Mouse (Mus musculus) layer of hippocampus, adult 11-12 months (tissue): ENCODE measurements around the gene Apbb2.

Source experiments
- DNase-seq: peaks from one replicate; pipeline ENCODE4 v3.0.0; 2022; ENCODE audit warnings: low spot score

Gene Apbb2

DNA sequence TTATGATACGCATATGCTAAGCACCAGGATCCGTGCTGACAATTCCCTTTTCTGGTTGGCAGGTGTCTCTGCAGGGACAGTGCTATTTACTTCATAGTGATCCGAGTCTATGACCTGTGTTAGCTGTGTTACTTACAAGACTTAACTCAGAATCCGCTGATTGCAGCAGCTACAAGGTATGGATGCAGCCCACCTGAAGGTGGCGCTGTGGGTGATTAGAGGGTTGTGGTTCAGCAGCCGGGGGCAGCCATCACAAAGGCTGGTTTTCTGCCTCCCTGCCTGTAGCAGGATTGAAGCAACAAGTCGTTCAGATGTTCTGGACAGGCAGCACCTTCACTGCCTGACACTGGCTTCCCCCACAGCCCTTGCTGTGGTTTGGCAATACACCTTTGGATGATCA is 280.0 kb downstream of the Apbb2 start:
- no peak for DNase-seq

DNA sequence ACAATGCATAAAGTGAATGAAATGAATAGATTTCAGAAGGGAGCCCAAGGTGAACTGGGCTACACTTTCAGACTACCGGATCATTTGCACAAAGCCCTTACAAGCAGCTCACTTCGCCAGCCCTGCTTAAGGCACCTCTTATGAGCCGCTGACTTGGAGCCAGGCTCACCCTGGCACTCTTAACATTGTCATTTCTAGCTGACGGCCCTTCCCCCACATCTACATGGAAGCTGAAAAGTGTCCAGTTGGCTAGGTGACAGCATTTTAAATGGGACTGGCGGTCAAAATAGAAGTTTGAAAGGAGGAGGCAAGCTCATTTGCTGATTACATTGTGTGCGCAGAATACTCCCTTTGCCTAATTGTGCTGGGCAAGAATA is 280.6 kb downstream of the Apbb2 start:
- DNase-seq, result peak; percentile 52

DNA sequence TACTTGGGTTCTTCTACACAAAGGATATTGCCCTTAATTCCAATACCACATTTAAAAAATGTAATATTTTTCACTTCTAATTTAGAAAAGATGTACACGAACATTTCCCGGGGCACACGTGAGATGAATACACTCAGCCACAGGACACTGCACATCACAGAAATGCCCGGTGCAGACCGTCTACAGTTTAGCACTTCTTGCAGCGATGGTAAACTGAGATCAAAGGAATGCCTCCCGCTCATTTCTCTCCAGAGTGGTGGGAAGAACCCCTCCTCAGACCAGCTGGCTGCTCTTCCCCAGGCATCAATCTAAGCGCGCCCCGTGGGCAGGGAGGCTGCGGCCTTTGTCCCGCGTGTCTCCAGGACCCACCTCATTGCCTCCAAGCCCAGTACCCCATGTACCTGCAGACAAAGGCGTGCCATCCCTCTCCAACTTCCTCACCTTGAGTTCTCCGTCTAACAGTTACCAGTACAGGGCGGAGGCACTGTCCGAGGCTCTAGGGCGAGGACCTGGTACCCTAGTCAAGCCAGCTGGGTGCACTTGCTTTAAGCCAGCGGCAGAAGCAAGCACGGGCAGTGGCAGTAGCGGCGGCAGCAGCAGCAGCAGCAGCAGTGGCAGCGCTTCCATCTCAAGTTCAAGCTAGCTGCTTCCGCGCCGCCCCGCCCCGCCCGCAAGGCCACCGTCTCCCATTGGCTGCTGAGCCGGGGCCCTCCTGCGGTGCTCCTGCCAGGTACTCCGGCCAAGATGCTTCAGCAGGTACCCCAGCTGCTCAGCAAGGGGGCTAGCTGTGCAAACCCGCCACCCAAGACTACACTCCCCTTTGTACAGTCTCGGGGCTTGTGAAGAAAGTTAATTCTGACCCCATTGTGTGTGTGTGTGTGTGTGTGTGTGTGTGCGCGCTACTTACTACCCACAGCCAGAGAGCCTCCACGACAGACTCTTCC is 281.3 kb downstream of the Apbb2 start:
- no peak for DNase-seq

DNA sequence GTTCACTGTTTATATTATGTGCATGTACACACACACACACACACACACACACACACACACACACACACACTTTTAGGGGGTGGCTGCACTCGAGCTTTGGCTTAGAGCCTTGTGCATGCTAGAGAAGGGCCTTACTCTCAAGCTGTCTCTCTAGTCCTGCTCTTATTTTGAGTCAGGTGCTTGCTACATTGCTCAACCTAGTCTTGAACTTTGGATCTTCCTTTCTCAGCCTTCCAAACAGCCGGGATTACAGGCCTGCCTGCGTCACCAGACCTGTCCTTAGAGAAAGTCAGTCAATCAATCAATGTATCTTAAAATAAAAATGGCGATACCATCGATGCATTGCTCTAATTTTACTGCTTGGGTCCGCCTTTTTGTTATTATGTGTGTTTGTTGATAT is 287.8 kb downstream of the Apbb2 start:
- DNase-seq, result no peak

DNA sequence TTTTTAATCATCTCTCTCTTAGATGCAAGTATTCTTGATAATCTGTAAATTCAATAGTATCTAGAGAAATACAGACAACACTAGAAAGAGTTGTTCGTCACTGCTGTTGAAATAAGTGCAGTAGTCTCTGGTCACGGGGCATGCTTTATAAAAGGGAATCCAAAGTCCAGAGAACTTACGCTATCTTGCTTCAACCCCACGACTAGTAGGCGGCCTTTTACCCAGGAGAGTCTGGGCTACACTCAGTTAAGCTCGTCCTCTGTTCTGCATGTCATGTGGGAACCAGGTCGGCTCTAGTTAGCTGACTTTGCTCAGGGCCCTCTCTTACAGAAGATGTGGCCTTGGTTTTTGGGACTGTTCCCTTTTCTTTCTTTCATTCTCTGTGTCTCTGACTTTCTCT is 289.8 kb downstream of the Apbb2 start:
- DNase-seq, result no peak

DNA sequence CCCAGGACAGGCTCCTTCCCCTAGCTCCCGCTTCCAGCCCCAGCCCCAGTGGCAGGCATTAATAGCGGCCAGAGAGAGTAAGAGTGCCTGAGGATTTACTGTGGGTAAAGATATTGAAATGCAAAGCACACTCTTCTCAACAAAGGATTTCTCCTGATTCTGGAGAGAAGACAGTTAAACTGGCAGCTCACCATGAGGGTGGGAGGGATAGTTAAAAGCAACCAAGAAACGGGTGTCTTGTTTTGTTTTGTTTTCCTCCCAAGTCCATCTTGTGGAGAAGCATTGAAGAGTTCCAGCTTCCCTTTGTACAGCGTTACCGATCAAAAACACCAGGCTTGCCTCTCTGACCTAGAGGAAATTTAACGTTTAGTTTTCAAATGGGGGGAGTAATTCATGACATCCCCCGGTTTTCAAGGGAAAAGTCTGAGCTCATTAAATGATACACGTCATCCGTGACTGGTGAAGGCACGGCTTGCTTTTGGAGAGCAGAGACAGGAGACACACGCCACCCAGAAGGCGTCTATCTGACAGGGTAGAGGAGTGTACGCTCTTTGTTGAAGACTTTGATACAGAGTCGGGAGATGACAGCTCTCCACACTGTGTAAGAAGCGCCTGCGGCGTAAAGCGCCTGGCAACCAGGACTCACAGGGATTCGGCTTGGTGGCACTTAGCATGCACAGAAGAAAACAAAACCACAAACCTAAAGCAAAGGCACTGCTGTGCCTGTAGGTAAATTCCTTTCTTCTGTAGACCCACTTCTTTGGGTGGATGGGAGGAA is 290.4 kb downstream of the Apbb2 start:
- no peak for DNase-seq

DNA sequence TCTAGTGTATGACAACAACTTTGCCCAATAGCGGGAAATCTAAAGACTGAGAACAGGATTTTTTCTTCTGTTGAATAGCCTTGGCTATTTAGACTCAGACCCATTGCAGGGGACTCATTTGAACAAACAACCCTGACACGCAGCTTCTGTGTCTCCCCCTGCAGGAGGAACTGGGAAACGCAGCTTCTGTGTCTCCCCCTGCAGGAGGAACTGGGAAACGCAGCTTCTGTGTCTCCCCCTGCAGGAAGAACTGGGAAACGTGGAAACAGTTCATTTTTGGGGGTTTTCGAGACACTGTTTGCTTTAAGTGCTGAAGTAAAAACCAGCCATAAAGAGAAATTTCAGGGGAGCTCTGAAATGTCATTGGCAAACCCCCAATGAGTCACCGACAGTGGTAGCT is 292.2 kb downstream of the Apbb2 start:
- no peak for DNase-seq

DNA sequence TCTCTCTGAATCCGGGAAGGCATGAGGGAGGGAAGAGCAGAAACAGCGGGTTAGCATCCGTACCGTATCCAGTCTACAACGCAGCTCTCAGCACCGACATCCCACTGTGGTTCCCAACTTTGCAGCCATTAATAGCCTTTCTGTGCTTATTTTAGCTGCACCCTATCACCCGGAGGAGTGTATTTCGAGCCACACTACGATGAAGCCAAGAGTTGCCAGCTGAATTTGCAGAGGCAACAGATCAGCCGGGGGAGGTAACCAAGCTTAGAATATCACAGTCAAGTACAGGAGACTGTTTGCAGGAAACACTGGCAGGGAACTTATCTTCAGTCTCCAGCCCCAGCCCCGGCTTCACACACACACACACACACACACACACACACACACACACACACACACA is 295.0 kb downstream of the Apbb2 start:
- peak; percentile 62 for DNase-seq

DNA sequence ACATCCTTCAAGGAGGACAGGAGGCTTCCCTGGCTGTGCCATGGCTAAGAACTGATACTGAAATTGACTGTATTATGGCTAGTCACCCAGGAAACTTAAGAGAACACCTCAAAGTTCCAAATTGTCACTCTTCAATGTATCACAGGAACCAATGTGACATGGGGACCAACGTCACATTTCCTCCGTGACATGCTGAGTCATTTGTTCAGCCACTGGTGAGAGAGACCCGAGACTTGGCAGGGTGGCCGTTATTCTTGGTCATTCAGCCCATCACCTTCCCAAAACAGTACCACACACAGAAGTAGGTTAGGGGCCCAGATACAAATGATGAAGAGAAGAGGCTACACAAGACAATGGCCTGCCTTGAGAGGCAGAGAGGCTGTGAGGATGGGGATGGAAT is 295.5 kb downstream of the Apbb2 start:
- DNase-seq, result no peak

DNA sequence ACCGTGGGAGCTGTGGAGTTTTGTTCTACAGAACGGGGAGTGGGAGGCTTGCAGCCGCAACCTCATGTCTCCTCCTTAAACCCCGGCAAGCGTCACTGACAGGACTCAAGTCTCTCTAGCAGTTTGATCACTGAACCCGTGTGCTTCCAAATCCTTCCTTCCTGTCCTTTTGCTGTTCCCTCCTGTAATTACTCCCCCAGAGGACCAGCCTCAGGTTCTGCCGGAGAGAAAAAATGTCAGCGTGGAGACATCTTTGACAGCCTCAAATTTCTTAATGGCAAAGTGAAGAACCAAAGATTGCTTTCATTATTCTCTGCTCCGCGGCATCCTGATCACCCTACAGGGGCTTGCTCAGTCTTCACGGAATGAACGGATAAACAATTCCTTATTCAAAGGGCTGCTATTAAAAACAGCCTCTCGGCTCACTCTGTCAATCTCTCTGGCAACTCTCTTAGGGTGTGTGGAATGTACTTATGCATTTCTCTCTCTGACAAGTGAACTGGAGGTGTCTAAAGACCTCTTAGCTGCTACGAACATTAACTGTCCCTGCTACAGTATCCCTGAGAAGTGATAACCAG is 298.7 kb downstream of the Apbb2 start:
- DNase-seq, result no peak

DNA sequence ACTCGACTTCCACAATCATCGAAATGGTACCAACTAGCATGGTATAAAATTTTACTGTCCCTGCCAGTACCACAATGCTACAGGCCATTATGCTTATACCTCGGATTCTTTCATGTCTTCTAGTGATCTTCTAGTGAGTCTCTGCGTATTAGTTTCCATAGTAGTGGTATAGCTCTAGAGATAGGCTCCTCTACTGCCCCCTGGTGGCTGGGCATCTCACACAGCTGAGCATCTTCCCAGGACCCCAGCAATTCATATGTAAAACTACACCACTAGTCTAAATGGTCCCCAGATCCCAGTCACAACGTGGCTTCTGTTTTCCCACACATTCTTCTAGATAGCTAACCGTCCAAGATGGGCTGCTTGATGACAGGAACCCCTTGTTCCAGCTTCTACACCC is 299.2 kb downstream of the Apbb2 start:
- peak; percentile 84 for DNase-seq

DNA sequence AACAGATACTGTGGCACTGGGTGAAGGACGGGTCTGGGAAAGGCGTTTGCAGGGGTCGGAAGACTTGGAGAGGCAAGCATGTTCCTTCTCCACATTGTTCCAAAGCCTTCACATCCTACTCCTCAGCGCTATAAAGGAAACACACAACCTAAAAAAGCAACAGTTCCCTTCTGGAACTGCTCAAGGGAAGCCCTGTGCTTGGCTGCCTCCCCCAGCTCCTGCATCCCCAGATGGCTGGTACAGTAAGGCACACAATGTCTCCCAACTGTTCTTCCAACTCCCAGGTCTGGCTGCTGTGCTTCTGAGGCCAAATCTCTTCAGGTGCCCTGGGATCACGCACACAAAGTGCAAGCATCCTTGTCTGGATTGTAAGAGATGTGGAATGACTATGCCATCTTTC is 302.8 kb downstream of the Apbb2 start:
- DNase-seq, result no peak

DNA sequence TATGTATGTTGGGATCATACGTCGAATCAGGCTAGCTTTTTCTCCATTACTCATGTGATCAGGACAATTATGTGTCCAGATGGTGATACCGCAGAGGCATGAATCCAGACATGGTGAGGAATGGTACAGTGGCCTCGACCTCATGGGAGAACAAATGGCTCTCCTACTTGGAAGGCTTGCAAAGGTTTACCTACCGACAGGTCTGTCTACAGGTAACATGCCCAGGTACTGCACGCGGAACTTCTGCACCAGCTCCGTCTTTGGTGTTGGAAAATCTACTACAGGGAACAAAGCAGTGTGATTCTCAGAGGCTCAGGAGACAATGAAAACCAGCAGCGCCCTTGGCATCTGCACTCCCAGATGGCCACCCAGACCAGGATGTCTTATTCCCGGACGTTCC is 307.8 kb downstream of the Apbb2 start:
- DNase-seq, result no peak

DNA sequence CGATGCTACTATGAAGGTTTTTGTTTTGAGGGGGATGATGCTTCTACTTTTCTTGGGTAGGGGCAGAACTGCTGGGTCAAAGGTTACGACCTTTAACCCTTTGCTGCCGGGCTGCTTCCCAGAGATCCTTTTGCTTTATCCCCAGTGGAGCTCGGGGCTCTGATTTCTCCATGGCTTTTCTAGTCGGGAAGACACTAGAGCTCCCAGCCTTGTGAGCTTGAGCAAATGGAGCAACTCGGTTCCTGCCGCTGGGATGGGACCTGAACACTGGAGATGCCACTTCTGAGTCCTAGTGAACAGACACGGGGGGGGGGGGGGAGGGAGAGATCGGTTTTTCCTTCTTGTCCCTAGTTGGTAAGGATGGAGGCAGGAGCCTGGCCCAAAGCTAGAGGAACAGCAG is 308.3 kb downstream of the Apbb2 start:
- no peak for DNase-seq

DNA sequence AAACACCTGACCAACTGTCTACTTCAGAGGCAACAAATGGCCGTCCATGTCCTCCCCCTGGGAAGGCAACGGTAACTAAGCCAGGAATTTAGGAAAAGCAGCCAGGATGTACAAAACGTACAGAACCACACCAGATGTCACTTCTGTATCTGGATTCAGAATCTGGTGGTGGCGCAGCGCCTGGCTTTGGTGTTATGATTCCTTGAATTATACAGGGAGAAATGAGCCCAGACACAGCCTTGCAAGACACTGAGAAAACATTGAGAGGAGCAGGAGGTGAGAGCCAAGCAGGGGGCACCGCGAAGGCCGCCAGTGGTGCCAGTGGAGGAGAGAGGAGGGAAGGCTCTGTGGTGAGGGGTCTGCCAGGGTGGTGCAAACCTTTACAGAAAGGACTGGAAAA is 313.1 kb downstream of the Apbb2 start:
- DNase-seq, result peak; percentile 73

DNA sequence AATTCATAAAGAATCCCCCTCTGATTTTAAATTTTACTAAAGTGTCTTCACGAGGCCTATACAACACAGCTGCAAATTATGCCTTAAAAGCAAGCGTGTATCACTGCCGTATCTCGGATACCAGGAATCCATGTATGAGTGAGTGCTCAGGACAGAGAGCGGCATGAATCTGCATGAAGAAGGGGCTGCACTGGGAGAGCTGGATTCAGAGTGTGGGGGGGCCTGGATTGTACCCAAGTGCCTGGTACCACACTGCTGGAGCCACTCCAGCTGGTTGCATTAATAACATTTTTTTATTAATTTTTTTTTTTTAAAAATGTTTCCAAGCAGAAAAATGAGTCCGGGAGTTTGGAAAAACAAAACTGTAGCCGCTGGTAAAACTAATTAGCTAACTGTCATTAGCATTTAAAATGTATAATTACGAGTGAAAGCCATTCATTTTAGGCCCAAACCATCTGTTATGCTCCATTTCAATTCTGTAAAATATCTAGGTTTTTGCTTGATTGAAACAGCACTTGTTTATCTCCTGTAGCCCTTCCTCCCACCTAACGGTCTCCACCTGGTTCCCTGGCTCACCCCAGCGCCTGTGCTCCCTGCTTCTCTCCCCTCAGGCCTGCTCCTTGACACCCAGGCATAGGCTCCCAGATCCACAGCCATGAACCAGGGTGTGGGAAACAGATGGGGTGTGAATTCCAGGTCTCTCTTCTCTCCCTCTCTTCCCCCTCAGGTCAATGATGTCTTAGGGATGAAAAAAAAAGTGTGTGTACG is 314.1 kb downstream of the Apbb2 start:
- DNase-seq, result no peak

DNA sequence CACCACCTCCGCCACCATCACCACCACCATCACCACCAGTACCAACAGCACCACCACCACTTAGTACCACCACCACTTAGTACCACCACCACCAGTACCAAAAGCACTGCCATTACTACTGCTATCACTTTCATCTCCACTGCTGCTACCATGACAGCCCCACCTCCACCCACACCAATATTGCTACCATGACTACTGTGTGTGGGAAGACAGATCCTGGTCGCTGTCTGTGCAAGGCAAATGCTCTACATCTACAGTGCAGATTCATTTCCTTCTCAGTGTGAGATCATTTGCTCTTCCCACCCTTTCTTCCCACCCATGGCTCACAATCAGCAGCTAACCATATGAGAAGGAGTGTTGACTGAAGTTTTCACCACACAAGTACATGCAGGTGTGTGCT is 315.7 kb downstream of the Apbb2 start:
- DNase-seq, result peak; percentile 62

DNA sequence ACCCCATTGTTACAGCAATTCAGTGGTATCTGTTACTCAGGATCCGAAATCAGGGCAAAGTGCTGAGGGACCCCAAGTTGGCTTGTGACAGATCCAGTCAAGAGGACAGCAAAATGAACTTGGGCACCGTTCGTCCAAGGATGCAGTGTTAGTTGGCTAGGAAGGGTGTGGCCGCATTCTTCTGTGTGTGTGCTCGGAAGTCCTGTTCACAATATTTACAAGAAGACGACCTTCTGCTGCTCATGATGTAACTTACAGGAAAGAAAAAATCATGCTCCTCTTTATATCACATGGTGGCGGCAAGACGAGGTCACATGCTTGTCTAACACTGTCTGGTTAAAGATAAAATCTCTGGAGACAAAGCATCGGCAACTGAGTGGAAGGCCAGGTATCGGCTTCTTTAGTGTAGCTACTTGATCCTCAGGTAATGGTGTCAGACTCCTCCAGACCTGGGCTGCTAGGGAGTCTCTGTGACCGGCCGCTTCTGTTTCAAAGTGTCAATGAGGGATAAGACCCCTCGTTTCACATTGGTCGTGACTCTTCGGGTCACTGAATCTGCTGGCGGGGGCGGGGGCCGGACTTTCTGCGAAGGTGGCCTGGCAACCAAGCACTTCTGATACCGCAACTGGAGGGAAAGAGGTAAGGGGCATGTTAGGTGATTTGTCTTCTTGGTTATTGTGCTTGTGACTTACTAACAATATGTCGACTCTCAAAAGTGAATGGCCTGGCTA is 316.3 kb downstream of the Apbb2 start:
- no peak for DNase-seq

DNA sequence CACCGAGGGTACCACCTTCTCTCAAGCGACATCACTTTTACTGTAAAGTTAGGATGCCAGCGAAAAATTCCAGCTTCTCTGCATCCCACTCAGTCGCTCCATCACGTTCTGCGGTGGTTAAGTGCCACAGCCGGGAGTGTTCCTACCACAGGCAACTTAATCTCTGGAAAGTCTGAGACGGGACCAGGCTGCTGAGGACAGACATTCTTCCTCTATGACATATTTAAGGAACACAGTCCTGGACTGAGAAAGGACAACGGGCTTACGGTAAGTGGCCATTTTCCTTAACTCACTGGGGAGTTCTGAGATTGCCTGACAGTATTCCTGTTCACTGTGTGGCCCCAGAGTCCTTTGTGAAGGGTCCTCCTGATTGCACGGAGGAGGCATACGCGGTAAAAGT is 318.0 kb downstream of the Apbb2 start:
- DNase-seq, result no peak

DNA sequence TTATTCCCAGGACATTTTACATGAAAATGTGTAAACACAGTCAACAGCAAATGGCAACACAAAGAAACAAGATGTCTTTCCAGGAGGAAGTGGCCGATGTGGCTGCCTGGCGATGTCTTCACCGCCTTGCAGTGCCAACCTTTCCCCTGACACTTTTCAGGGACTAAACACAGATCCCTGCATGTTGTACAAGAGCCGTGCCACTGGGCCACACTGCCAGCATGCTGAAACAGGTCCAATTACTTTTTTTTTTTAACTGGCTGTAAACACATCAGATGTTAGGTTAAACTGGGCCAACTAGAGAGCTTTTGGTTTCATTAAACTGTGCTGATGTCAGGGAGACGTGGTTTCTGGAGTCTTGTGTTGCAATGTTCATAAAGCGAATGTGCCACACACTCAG is 319.7 kb downstream of the Apbb2 start:
- DNase-seq, result no peak

DNA sequence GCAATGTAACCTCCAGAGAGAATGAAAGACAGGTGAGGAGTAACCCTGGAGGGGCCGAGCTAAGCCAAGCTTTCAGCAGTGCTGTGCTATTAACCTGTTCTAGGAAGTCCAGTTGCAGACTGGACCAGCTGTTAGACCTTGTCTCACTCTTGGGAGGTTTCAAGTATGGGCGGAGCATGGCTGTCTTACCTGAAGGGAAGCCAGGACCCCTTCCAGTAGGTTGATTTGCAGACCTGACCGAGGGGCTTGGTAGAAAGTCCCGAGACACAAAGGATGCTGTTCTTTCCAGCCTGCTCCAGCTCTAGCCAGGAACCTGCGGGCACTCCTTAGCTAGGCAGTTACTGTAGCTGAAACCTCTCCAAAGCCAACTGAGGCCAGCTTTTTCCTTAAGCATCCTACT is 322.5 kb downstream of the Apbb2 start:
- DNase-seq, result no peak

DNA sequence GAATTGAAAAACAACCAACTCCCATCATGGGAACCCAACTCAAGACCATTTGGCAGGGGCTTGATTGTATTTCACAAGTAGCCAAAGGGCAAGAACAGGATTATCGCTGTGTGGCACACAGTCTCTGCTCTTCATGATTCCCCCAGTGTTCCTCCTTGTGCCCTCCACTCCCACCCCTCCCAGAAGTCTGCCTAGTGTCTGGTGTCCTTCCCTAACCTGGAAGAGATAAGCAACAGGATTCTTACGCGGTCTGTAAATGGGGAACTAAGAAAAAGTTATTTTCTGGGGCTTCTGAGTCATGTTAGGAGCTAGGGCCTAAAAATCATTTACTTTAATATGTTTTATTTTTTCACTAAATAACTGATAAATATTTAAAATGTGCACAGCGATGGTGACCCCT is 323.6 kb downstream of the Apbb2 start:
- DNase-seq, result no peak
